Mouse (Mus musculus) myocyte (in vitro differentiated cells): ENCODE results near the gene Bet1l. TPM values are rescaled to one million over a fixed set of nuclear protein-coding genes. Genes with fewer than 3 reads are reported as not detected.

Experiments
- H3K27me3 ChIP-seq: one replicate; pipeline ENCODE4 v1.6.1; 2011; ENCODE audit not compliant: control insufficient read depth, insufficient read depth, insufficient read length
- H3K36me3 ChIP-seq: one replicate; pipeline ENCODE4 v1.6.1; 2011; ENCODE audit not compliant: control insufficient read depth, insufficient read depth
- H3K4me2 ChIP-seq: one replicate; pipeline ENCODE4 v1.6.1; 2011; ENCODE audit warnings: low read depth, control low read depth
- H3K4me3 ChIP-seq: one replicate; pipeline ENCODE4 v1.5.1; 2011; ENCODE audit warnings: mild to moderate bottlenecking, control low read depth, moderate library complexity
- H3K79me2 ChIP-seq: one replicate; pipeline ENCODE4 v1.6.1; 2011; ENCODE audit not compliant: control insufficient read depth, insufficient read depth
- H3ac ChIP-seq: one replicate; pipeline ENCODE4 v1.6.1; 2011; ENCODE audit not compliant: control insufficient read depth, insufficient read length
- CEBPB ChIP-seq: IDR thresholded peaks from 2 replicates; pipeline ENCODE4 v1.6.1; 2011; ENCODE audit warnings: mild to moderate bottlenecking, moderate library complexity; ENCODE audit not compliant: poor library complexity, insufficient read depth, severe bottlenecking
- E2F4 ChIP-seq: IDR thresholded peaks from one replicate; pipeline ENCODE4 v1.6.1; 2011; ENCODE audit warnings: mild to moderate bottlenecking, control low read depth, moderate library complexity; ENCODE audit not compliant: insufficient read depth
- MAX ChIP-seq: IDR thresholded peaks from one replicate; pipeline ENCODE4 v1.6.1; 2011; ENCODE audit warnings: low read depth, mild to moderate bottlenecking, control low read depth
- MYOD1 ChIP-seq, 3 experiments: IDR thresholded peaks; one replicate each; pipeline ENCODE4 v1.6.1; 2011; ENCODE audit warnings: control low read depth in 2 of 3, low read depth in 2 of 3, mild to moderate bottlenecking in 2 of 3, moderate library complexity in 1 of 3; ENCODE audit not compliant: insufficient read length in 2 of 3, control insufficient read depth in 1 of 3
- MYOG ChIP-seq, 3 experiments: IDR thresholded peaks; one replicate each; pipeline ENCODE4 v1.6.1; 2011; ENCODE audit warnings: control low read depth in 2 of 3, low read depth in 2 of 3, mild to moderate bottlenecking in 2 of 3; ENCODE audit not compliant: insufficient read length in 2 of 3, control insufficient read depth in 1 of 3, insufficient read depth in 1 of 3
- POLR2A ChIP-seq: IDR thresholded peaks from one replicate; pipeline ENCODE4 v1.6.1; 2011; ENCODE audit warnings: low read depth, mild to moderate bottlenecking, control low read depth, moderate library complexity; ENCODE audit not compliant: insufficient read length
- POLR2AphosphoS2 ChIP-seq: IDR thresholded peaks from one replicate; pipeline ENCODE4 v1.6.1; 2011; ENCODE audit warnings: low read depth, control low read depth; ENCODE audit not compliant: insufficient read length
- REST ChIP-seq: IDR thresholded peaks from one replicate; pipeline ENCODE4 v1.6.1; 2011; ENCODE audit warnings: mild to moderate bottlenecking, control low read depth, moderate library complexity; ENCODE audit not compliant: insufficient read depth, insufficient read length
- SRF ChIP-seq: IDR thresholded peaks from one replicate; pipeline ENCODE4 v1.6.1; 2011; ENCODE audit warnings: low read depth; ENCODE audit not compliant: control insufficient read depth, insufficient read length
- TCF12 ChIP-seq: IDR thresholded peaks from one replicate; pipeline ENCODE4 v1.6.1; 2011; ENCODE audit warnings: mild to moderate bottlenecking, control low read depth; ENCODE audit not compliant: poor library complexity, insufficient read depth, severe bottlenecking
- TCF3 ChIP-seq: IDR thresholded peaks from one replicate; pipeline ENCODE4 v1.6.1; 2011; ENCODE audit warnings: low read depth, control low read depth; ENCODE audit not compliant: insufficient read length
- USF1 ChIP-seq: IDR thresholded peaks from one replicate; pipeline ENCODE4 v1.6.1; 2011; ENCODE audit warnings: low read depth, mild to moderate bottlenecking, control low read depth, moderate library complexity
- polyA plus RNA-seq: library from polyadenylated mRNA; unstranded; fragments of >200 nt; fragmentation: generic; extraction: Trizol; gene quantifications from one replicate; pipeline ENCODE4 v1.2.1, GENCODE M21; 2012; ENCODE audit warnings: missing spikeins

The Bet1l gene
- polyA plus RNA-seq, 1 experiment, result 25.8 TPM

- H3K79me2 ChIP-seq, result no peaks in the 10 kb centered on the region
- H3K36me3 ChIP-seq, result no peaks in the 10 kb centered on the region
- no peak within 1 kb of the TSS for H3K4me2 ChIP-seq
- no peak within 1 kb of the TSS for H3K4me3 ChIP-seq
- H3K27me3 ChIP-seq, result no peaks in the 10 kb centered on the region
- H3ac ChIP-seq, result no peak within 1 kb of the TSS
- TF ChIP-seq REST (no peak), MAX (no peak), TCF12 (no peak), E2F4 (no peak), TCF3 (no peak), CEBPB (no peak), USF1 (no peak), POLR2A (no peak), MYOD1 (IDR thresholded peaks at IDR 0.05; ENCODE audit: control insufficient read depth in 1 of 3, insufficient read length in 2 of 3, low read depth in 2 of 3) (no peak), POLR2AphosphoS2 (no peak), MYOG (IDR thresholded peaks at IDR 0.05; ENCODE audit: control insufficient read depth in 1 of 3, insufficient read depth in 1 of 3, insufficient read length in 2 of 3, low read depth in 2 of 3) (no peak), SRF (no peak)
Observed at GRCm38 (mm10) chr7:140834968-140835757, 22.2 kb downstream of the Bet1l start, which contains the start of gene Urah. TSS of gene Urah (plus strand) at chr7:140835018.

GRCm38 (mm10) chr7:140833341-140833740 is 24.0 kb downstream of the Bet1l start:
- no peaks in the 10 kb centered on the region for H3K27me3 ChIP-seq
- TF ChIP-seq TCF12 (no peak), CEBPB (no peak), SRF (no peak), USF1 (no peak)
- H3K79me2 ChIP-seq, result no peaks in the 10 kb centered on the region
- H3K4me3 ChIP-seq, result no peak overlapping the region
- no peak overlapping the region for H3K4me2 ChIP-seq
- H3K36me3 ChIP-seq, result no peaks in the 10 kb centered on the region
- no peak overlapping the region for H3ac ChIP-seq

GRCm38 (mm10) chr7:140831447-140831846 is 25.9 kb downstream of the Bet1l start:
- Histone ChIP-seq H3ac (no peak overlapping the region), H3K27me3 (no peaks in the 10 kb centered on the region), H3K4me3 (no peak overlapping the region), H3K79me2 (no peaks in the 10 kb centered on the region), H3K4me2 (no peak overlapping the region), H3K36me3 (no peaks in the 10 kb centered on the region)
- TF ChIP-seq CEBPB (no peak), SRF (no peak), MYOG (IDR thresholded peaks at IDR 0.05; ENCODE audit: control insufficient read depth in 1 of 3, insufficient read depth in 1 of 3, insufficient read length in 2 of 3, low read depth in 2 of 3) (no peak), MYOD1 (IDR thresholded peaks at IDR 0.05; ENCODE audit: control insufficient read depth in 1 of 3, insufficient read length in 2 of 3, low read depth in 2 of 3) (no peak), MAX (no peak), POLR2AphosphoS2 (no peak), POLR2A (no peak)

DNA sequence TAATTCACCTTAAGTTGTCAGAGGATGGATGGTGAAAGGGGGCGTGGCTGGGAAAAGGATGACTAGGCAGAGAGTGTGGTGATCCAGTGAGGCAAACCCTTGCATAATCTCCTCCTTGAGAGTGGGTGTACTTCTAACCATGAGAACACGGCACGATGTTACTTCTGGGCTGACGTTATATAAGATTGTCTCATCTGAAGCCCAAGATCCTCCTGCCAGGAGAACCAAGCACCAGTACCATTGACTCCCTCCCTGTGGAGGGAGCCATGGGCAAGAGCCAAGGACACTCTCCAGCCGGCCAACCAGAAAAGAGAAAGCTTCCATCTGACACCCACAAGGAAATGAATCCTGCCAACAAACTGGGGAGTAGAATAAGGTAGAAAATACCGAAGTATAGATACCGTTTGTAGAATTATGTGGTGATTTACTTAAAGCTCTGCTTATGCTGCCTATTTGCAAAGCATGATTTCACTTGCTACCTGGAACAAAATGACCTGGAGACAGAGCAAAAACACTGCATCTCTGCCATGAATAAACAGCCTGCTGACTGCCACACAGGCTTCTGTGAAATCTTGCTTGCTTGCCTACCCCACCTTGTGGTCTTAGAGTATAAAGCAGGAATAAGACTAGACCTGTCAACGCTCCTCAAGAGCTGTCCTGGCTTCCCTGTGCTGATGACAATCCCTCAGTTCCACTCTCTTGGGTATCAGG is 29.1 kb downstream of the Bet1l start:
- no peak for TF ChIP-seq TCF3
- TF ChIP-seq POLR2A, result no peak
- TF ChIP-seq SRF, result no peak
- no peak overlapping the region for H3K4me3 ChIP-seq
- H3K4me2 ChIP-seq, result peak overlapping the region; percentile 28

DNA sequence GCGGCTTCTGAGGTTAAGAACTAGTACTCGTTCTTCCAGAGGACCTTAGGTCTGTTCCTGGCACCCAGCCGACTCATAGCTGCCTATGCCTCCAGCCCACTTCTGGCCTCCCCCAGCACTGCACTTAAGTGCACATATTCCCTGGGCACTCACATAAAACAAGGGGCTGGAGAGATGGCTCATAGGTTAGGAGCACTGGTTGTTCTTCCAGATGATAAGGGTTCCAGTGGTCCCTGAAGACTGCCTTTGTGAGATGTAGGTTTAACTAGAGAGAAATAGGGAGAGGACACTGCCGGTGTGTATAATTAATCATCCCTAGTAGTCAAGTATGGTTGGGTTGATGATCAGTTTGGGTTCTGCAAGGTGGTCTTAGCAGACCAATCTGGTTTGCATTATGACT is 34.6 kb downstream of the Bet1l start:
- H3K79me2 ChIP-seq, result no peaks in the 10 kb centered on the region
- H3K4me3 ChIP-seq, result no peak overlapping the region
- no peaks in the 10 kb centered on the region for H3K36me3 ChIP-seq
- TF ChIP-seq TCF12 (no peak), MYOD1 (IDR thresholded peaks at IDR 0.05; ENCODE audit: control insufficient read depth in 1 of 3, insufficient read length in 2 of 3, low read depth in 2 of 3) (no peak), MYOG (IDR thresholded peaks at IDR 0.05; ENCODE audit: control insufficient read depth in 1 of 3, insufficient read depth in 1 of 3, insufficient read length in 2 of 3, low read depth in 2 of 3) (no peak), E2F4 (no peak), USF1 (no peak), POLR2AphosphoS2 (no peak), CEBPB (no peak), MAX (no peak), POLR2A (no peak), TCF3 (no peak), REST (no peak), SRF (no peak)
- H3K27me3 ChIP-seq, result no peaks in the 10 kb centered on the region
- no peak overlapping the region for H3K4me2 ChIP-seq
- no peak overlapping the region for H3ac ChIP-seq

More for the DNA sequence above, 29.1 kb downstream of the Bet1l start:
- Histone ChIP-seq H3ac (no peak overlapping the region), H3K27me3 (no peaks in the 10 kb centered on the region), H3K36me3 (no peaks in the 10 kb centered on the region), H3K79me2 (no peaks in the 10 kb centered on the region)
